Mouse (Mus musculus): ENCODE results near the gene Fam163a.

DNA sequence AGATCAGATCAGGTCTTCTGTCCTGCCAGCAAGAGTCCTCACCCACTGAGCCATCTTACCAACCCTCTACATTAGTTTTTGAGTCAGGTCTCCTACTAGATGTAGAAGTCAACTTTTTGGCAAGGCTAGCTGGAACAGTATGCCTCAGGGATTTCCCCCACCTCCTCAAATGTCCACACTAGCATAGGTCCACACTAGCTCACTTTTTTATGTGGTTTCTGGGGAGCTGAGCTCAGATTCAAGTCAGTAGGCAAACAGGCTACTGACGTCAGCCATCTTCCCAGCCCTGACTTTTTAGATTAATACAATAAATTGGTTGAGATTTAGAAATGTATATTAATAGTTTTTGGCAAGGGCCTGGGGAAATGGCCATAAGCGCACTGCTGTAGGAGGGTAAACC, 97.4 kb downstream of the Fam163a start:
- TF ChIP-seq POLR2A (IDR thresholded peaks at IDR 0.05; ENCODE audit: control insufficient read depth, low read depth, low read length) (no peak), CTCF (IDR thresholded peaks at IDR 0.05; ENCODE audit: control insufficient read depth, insufficient read depth, insufficient replicate concordance, low read depth, low read length) (no peak)
